Mouse (Mus musculus): ENCODE measurements at regions not wholly inside any gene's neighbourhood (a gene's known extent, or its start where the extent isn't known, plus 50 kb on each side); places are given as distances from the start of the nearest gene placed in this dataset.

DNA sequence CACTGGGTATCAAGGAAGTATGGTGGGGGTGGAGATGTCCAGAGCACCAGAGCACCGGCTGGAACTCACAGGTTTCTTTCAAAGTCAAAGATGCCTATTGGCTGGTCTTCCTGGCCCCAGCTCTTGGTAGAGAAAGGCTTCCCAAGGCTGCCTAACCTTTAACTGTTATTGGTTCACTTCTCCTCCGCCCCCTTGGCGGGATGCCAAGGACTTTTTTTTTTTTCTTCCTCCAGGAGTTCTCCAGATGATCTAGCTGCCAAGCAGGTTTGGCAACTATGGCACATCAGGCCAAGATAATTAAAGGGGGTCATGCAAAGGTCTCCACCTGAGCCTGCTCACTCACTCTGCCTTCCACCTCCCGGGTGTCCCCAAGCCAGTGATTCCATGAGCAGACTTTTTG is 67.5 kb downstream of the Sc5d start:
- DNase-seq (ENCODE audit: low spot score in 2 of 2), result no peak

- no peak for DNase-seq (ENCODE audit: low spot score in 2 of 2)
Observed at GRCm38 (mm10) chr9:42196110-42196509, 67.9 kb downstream of the Sc5d start.

GRCm38 (mm10) chr9:42195651-42196050 is 68.4 kb downstream of the Sc5d start:
- no peak for DNase-seq (ENCODE audit: low spot score in 2 of 2)

GRCm38 (mm10) chr9:42194939-42195338 is 69.1 kb downstream of the Sc5d start:
- DNase-seq (ENCODE audit: low spot score in 2 of 2), result no peak

DNA sequence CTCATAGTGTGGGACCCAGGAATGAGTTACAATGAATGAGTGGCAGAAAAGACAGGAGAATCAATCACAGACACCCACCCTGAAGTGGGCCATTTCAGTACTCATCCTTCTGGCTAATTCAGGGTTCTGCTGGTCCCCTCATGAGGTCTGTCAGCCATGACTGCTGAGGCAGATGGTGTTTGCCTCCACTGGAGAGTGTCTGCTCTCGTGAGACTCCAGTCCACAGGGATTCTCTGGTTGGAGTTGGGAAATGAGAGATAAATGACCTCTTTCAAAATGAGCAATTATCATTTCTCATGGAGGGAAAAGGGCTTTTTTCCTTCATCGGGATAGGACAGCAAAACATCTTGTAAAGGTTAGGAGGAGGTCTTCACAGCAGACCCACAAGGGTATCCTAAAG is 69.9 kb downstream of the Sc5d start:
- DNase-seq (ENCODE audit: low spot score in 2 of 2), result no peak

DNA sequence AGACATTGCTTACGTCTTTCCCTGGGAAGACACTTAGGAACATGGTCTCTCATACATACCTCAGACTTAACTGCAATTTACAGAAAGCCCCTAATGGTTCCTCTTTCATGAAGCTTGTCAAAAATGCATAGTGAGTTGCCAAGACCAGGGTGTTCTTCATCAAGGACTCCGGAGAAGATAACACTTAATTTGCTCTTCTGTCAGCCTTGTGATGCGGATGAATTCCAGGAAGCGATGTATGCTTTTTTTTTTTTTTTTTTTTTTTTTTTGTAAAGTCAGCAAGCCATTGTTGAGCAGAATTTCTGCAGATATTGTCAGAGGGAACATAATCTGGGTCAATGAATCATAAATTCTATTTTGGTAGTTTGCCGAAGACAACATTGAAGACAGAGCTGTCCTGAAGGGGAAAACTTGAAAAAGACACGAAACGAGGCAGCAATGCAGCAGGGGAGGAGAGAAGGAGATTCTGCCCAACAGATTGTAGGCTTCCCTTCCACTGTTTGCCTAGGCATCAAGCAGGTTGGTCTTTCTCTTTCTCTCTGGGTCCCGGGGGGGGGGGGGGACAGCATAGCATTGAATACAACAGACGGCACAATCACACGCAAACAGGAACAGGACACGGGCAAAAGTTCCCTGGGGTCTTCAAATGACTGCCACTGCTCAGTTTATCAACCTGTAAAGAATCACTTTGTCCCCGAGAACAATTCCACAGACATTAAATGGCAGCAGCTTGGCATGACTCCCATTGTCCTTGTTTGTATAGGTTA is 69.1 kb upstream of the Sorl1 start:
- no peak for DNase-seq (ENCODE audit: low spot score in 2 of 2)

- peak; percentile 48 to 80 for DNase-seq (ENCODE audit: low spot score in 2 of 2)
Observed at GRCm38 (mm10) chr9:42187371-42188228, 63.5 kb upstream of the Sorl1 start.

DNA sequence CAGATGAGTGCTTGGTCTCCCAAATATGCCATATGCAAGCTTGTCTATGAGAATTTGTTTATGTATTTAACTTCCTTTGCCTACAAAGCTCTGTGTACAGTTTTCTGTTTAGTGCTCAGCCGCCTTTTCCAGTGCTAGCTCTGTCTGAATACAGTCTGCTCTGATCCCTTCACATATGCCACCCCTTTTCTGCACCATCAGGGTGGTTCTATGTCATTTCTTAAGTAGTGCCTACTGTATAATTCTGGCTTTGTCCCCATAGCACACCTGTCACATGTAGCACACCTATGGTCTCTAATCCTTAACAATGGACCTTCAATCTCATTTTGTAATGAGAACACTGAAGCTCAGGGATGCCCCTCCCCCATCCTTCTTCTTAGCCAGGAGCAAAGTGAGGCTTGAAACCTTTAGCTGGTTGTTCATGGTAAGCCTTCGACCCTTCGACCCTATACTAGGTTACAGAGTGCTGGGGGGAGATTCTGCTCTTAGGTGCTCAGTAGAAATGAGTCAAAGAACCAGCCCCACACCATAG is 60.1 kb upstream of the Sorl1 start:
- no peak for DNase-seq (ENCODE audit: low spot score in 2 of 2)

GRCm38 (mm10) chr9:42183448-42183847 is 59.4 kb upstream of the Sorl1 start:
- peak; percentile 70 to 80 for DNase-seq (ENCODE audit: low spot score in 2 of 2)

DNA sequence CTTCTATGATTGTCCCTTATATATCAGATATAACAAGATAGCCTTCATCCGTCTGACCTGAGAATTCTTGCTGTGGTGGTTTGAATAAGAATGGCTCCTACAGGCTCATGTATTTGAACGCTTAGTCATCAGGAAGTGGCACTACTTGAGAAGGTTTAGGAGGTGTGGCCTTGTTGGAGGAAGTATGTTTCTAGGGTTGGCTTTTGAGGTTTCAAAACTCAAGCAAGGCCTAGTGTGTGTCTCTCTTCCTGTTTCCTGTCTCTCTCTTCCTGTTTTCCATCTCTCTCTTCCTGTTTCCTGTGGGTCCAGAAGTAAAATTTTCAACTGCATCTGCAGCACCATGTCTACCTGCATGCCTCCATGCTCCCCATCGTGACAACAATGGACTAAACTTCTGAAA is 58.3 kb upstream of the Sorl1 start:
- no peak for DNase-seq (ENCODE audit: low spot score in 2 of 2)

GRCm38 (mm10) chr9:42180152-42180551 is 56.1 kb upstream of the Sorl1 start:
- DNase-seq (ENCODE audit: low spot score in 2 of 2), result no peak

DNA sequence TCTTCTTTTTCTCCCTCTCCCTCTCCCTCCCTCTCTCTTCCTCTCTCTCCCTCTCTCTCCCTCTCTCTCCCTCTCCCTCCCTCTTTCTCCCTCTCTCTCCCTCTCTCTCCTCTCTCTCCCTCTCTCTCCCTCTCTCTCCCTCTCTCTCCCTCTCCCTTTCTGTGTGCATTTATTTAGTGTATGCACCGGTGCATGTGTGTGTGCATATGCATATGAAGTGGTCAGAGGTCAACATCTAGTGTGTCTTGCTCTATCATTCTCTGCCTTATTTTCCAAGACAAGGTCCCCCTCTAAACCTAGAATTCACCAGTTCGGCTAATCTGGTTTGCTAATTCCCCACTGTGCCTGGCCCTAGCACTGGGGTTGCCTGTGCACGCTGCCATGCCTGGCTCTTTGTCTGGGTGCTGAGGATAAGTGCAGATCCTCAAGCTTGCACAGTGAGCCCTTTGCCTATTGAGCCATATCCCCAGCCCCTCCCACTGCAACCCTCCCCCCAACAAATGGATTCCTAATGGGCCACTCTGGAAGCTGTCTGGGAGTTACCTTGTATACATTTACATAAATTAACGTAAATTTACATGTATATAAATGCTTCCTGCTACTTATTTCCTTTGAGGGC is 54.8 kb upstream of the Sorl1 start:
- DNase-seq (ENCODE audit: low spot score in 2 of 2), result no peak

DNA sequence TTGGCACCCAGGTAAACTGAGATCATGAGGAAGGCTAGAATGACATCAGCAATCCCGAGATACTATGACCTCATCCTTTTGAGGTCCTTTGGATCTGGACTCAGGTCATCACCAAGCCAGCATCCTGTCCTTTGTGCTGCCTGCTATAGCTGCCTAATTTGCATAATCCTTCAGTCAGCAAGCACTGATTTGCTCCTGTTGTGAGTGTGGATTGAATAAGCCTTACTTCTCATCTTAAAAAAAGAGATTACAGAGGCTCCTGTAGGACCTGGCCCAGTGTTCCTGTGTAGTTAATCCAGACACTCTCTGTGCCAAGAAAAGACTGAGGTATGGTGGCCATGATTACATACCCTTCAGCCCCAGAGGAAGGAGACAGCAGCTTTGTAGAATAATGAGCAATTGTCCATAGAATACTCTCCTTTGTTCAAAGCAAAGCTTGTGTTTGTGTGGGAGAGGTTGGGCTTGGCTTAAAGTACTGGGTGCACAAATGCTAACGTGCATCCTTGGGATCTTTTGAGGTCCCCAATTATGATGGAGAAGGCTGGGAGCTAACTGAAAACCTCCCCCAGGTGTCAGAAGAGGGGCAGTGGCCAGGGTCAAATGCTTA is 50.4 kb upstream of the Sorl1 start:
- DNase-seq (ENCODE audit: low spot score in 2 of 2), result no peak
